ENCODE assay signal across 14 mouse cellular contexts in the genomic region with DNA sequence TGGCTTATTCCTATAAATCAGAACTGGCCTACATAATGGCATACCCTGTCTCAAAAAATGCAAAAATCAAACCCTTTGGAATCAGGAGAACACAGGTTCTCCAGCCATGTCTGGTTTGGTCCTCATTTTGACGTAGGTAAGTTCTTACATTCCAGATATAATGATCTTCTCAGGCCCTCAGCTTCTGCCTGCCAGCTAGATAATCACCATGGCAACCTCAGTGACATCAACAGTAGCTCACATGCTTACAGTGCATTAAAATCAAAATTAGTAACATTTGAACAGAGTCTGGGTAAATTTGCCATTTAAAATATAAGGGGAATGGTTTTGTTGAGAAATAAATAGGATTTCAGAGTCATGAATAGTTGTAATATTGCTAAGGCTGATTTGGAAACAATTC. TPM values are rescaled to one million over a fixed set of nuclear protein-coding genes. Genes with fewer than 3 reads are reported as not detected.
"Had no signal": no experiment of that assay in that cellular context is flagged by ENCODE, and none has a peak within 500 bp of the region (broad histone marks: within the 10 kb centered on the region; RNA-seq: fewer than 3 reads in every experiment).

No protein-coding gene starts in this region.

- H3K9me3 ChIP-seq: kidney, embryonic 15.5 days; liver, embryonic 13.5 days; lung, embryonic 15.5 days; megakaryocyte, embryonic 14.5 days had no signal

- ATAC-seq: liver, postnatal 0 days had no signal

- DNase-seq: kidney, postnatal 14 days; left cerebral cortex, postnatal 4 days; liver, embryonic 13.5 days; liver, postnatal 0 days; lung, postnatal 14 days; right cerebral cortex, postnatal 25 days; thymus, postnatal 4 days had no signal

- H3K27ac ChIP-seq: kidney, embryonic 15.5 days; liver, embryonic 13.5 days; lung, embryonic 15.5 days; macrophage; stomach, postnatal 0 days had no signal

- H3K4me1 ChIP-seq: kidney, embryonic 15.5 days; liver, embryonic 13.5 days; lung, embryonic 15.5 days; megakaryocyte, embryonic 14.5 days had no signal

- H3K4me3 ChIP-seq: kidney, embryonic 15.5 days; liver, embryonic 13.5 days; lung, embryonic 15.5 days; megakaryocyte, embryonic 14.5 days had no signal

- H3K9ac ChIP-seq: kidney, embryonic 15.5 days; liver, embryonic 13.5 days; liver, postnatal 0 days; lung, embryonic 15.5 days had no signal

- H3K4me2 ChIP-seq: kidney, embryonic 15.5 days; liver, embryonic 13.5 days; lung, embryonic 15.5 days; midbrain, embryonic 11.5 days had no signal

- H3K27me3 ChIP-seq: liver, embryonic 13.5 days; lung, embryonic 15.5 days had no signal

- H3K36me3 ChIP-seq: kidney, embryonic 15.5 days; liver, embryonic 13.5 days; lung, embryonic 15.5 days had no signal

RNA-seq across cellular contexts. Expression of a gene that starts 22.2 kb away (rescaled TPM):
- polyA plus RNA-seq: kidney, embryonic 15.5 days; large intestine, adult 2 months; liver, embryonic 13.5 days; liver, postnatal 0 days; lung, embryonic 15.5 days; macrophage had no signal
